Mouse (Mus musculus): Measurements from ENCODE around the gene Cenph.
"Not testable (repeated sequence)": the region's sequence is repeated elsewhere in the genome, so short reads cannot be mapped to it uniquely, and the experiment has no call there.

The Cenph gene

GRCm38 (mm10) chr13:100748638-100749037 lies 27.1 kb downstream of the Cenph start:
- no peak for DNase-seq (ENCODE audit: low read depth, low spot score)

DNA sequence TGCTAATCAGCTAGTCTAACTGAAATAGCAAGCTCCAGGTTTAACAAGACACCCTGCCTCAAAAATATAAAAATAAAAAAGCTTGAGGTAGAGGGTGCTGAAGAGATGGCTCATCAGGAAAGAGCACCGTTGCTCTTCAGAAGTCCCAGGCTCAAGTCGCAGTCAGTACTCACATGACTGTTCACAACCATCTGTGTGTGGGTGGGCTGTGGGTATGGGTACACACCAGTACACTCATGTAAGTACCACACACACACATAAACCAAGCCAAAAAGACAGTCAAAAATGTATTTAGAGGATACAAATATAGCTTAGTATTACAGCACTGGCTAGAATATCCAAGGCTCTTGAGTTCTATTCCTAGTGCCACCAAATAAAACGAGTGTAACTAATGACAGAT lies 29.6 kb downstream of the Cenph start:
- DNase-seq (ENCODE audit: low read depth, low spot score), result no peak

DNA sequence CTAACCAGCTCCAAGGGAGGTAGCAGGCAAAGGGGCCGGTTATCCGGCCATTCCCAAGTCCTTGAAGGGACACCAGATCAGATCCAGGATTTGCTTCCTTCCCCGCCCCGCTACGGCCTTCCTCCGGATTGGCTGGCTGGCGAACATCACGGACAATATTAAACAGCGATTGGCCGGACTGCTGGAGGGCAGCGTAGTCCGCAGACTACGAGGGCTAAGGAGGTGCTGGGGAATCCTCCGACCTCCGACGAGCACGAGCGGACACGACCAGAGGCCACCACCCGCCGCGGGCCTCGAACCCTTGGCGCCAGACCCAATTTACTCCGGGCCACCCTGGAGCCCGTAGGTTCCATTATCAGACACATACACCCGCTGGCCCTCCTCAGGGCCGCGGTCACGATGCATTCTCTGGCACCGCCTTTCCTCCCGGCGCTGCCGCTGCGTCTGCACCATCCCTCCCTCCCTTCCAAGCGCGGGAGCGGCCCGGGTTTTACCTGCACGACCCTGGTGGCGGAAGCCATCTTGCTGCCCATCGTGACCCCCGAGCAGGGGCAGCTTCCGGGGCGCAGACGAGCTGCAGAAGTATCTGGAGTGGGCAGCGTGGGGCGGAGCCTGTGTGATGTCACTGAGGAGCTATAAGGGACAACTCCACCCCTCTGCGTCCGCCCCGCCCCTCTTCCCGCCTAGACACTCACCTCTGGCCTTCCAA lies 31.5 kb downstream of the Cenph start, which contains the start of gene Mrps36:
Gene Mrps36, minus strand, starts transcription at position 624 of the 709 bp plus-strand sequence.
- peak; percentile 78 for DNase-seq (ENCODE audit: low read depth, low spot score)

GRCm38 (mm10) chr13:100743346-100744035 lies 32.2 kb downstream of the Cenph start:
- DNase-seq (ENCODE audit: low read depth, low spot score), result no peak

DNA sequence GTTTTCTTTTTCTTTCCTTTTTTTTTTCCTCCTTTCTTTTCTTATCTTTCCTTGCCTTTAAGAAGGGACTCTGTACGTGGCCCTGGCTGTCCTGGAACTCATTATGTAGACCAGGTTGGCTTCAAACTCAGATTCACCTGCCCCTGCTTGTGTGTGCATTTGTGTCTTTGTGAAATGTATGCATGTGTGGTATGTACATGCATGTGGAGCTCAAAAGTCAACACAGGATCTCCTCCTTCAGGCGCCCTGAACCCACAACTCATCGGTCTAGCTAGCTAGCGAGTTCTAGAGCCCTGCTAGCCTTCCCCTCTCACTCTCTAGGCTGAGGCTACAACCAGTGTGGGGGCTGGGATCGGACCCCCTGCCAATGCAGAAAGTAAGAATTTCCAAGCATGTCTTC lies 32.9 kb downstream of the Cenph start:
- DNase-seq (ENCODE audit: low read depth, low spot score), result no peak

- no peak for DNase-seq (ENCODE audit: low read depth, low spot score)
These were observed 42.9 kb downstream of the Cenph start for GRCm38 (mm10) chr13:100732756-100733155.

DNA sequence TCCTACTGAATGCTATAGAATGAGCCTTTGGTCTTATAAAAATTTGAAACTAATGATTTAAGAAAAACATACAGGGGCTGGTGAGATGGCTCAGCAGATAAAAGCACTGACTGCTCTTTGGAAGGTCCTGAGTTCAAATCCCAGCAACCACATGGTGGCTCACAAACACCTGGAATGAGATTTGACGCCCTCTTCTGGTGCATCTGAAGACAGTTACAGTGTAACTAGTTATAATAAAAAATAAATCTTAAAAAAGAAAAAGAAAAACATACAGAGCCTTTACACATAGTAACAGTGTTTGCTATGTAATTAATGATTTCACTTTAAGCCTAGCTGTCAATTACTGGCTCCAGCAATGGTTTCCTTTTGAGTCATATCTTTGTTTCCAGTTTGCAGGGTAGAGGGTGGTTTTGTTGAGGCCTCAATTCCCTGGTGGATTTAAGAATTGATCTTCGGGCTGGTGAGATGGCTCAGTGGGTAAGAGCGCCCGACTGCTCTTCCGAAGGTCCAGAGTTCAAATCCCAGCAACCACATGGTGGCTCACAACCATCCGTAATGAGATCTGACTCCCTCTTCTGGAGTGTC lies 44.1 kb downstream of the Cenph start:
- not testable (repeated sequence) for DNase-seq (ENCODE audit: low read depth, low spot score)

GRCm38 (mm10) chr13:100730861-100731176 lies 44.9 kb downstream of the Cenph start, which contains the start of gene Cdk7:
TSS of gene Cdk7 (minus strand) at chr13:100730939.
- DNase-seq (ENCODE audit: low read depth, low spot score), result peak; percentile 88

DNA sequence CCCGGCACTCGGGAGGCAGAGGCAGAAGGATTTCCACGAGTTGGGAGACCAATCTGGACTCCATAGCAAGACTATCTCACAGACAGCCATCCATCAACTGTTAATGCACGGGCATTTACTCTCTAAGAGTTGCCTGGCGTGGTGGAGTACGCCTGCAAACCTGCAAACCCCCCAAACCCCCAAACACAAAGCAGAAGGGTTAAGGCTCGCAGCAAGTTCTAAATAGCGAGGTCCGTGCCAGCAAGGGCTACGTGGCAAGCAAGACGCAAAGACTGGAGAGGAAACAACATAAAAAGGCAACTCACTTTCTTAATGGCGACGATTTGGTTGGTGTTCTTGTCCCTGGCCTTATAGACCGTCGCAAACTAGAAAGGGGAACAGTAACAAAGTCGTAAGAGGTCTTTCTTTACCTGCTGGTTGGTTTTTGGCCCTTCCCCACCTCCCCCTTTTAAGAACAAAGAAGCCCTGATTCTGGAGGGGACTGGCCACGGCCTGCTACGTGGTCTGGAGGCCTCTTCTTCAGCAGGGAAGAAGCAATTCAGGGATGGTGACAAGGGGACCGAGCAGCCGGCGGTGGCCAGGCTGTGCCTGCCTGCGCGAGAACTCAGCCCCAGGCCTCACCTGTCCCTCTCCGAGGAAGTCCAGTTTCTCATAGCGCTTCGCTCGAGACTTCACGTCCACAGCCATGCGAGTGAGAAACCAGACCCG lies 45.4 kb downstream of the Cenph start:
- DNase-seq (ENCODE audit: low read depth, low spot score), result peak; percentile 10

GRCm38 (mm10) chr13:100728530-100728929 lies 47.2 kb downstream of the Cenph start:
- not testable (repeated sequence) for DNase-seq (ENCODE audit: low read depth, low spot score)

GRCm38 (mm10) chr13:100728086-100728485 lies 47.6 kb downstream of the Cenph start:
- DNase-seq (ENCODE audit: low read depth, low spot score), result no peak

GRCm38 (mm10) chr13:100725194-100725593 lies 50.5 kb downstream of the Cenph start:
- no peak for DNase-seq (ENCODE audit: low read depth, low spot score)

DNA sequence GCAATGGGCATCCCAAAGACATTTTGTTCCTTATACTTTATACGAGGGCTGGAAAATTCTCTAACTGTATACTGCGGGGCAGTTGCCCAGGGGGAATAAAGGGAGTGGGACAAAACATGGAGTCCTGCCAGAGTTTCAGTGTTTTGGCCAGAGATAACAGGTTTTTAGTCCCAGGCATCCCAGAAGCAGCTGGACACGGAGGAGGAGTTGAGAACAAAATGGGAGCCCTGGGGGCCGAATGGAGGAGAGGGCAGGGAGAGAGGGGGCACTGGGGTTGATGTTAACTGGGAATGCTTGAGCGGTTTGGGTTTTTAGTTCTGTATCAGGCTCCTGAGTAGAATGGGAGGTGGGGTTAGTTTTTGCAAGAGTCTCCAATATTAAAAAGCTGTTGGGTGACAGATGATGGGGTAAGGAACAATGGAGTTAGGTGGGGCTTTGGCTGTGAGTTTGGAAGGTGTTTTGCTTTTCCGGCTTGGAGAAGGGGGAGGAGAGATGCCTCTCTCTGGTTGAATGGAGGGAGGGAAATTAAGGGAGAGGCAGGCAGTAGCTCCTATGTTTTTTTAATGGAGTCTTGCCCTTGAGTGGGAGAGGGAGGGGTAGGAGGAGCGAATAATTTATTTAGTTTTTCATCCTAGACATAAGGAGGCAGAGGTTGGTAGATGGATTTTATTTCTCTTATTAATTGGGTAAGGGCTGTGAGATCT lies 51.5 kb downstream of the Cenph start:
- no peak for DNase-seq (ENCODE audit: low read depth, low spot score)

GRCm38 (mm10) chr13:100721656-100722055 lies 54.0 kb downstream of the Cenph start:
- no peak for DNase-seq (ENCODE audit: low read depth, low spot score)

DNA sequence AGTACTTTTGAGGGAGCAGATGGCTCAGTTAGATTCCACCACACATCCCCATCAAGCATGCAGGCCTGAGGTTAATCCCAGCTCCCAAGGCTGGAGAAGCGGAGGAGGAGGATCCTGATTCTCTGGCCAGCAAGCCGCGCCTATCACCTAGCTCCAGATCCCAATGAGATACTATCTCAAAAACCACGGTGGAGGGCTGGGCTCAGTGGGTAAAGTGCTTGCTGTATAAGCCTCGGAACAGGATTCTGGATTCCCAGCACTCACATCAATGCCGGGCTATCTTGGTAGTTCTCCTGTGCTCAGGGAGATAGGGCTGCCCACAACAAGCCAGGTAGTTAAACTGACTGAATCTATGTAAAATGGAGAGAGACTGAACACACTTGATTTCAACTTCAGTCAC lies 60.2 kb downstream of the Cenph start:
- no peak for DNase-seq (ENCODE audit: low read depth, low spot score)
